Comparison of ENCODE assay signal across 35 mouse cellular contexts in genomic region chr2:6055466-6055865, GRCm38 (mm10).
"Had no signal": no experiment of that assay in that cellular context is flagged by ENCODE, and none has a peak within 500 bp of the region (broad histone marks: within the 10 kb centered on the region; RNA-seq: fewer than 3 reads in every experiment).

No protein-coding gene starts in this region.

- H3K9me3 ChIP-seq: heart, embryonic 12.5 days; heart, embryonic 13.5 days; heart, embryonic 15.5 days; hindbrain, embryonic 10.5 days; hindbrain, embryonic 12.5 days; hindbrain, embryonic 13.5 days; hindbrain, embryonic 15.5 days; intestine, embryonic 15.5 days; kidney, embryonic 15.5 days had no signal

- H3K4me3 ChIP-seq: heart, embryonic 12.5 days; heart, embryonic 13.5 days; heart, embryonic 15.5 days; hindbrain, embryonic 10.5 days; hindbrain, embryonic 12.5 days; hindbrain, embryonic 13.5 days; hindbrain, embryonic 15.5 days; intestine, embryonic 15.5 days; kidney, embryonic 15.5 days; layer of hippocampus, adult 2 months; left cerebral cortex, adult 2 months had no signal

- H3K4me1 ChIP-seq: heart, embryonic 12.5 days; heart, embryonic 13.5 days; heart, embryonic 15.5 days; hindbrain, embryonic 10.5 days; hindbrain, embryonic 12.5 days; hindbrain, embryonic 13.5 days; hindbrain, embryonic 15.5 days; intestine, embryonic 15.5 days; kidney, embryonic 15.5 days had no signal

- H3K27ac ChIP-seq: heart, embryonic 13.5 days; heart, embryonic 15.5 days; hindbrain, embryonic 10.5 days; hindbrain, embryonic 12.5 days; hindbrain, embryonic 13.5 days; hindbrain, embryonic 14.5 days; hindbrain, embryonic 15.5 days; hindbrain, postnatal 0 days; intestine, embryonic 15.5 days; kidney, embryonic 15.5 days; kidney, postnatal 0 days; layer of hippocampus, adult 2 months; left cerebral cortex, adult 2 months had no signal

- H3K9ac ChIP-seq: heart, embryonic 12.5 days; heart, embryonic 13.5 days; heart, embryonic 15.5 days; hindbrain, embryonic 12.5 days; hindbrain, embryonic 13.5 days; hindbrain, embryonic 14.5 days; hindbrain, embryonic 15.5 days; intestine, embryonic 15.5 days; kidney, embryonic 15.5 days had no signal

- H3K4me2 ChIP-seq: heart, embryonic 11.5 days; heart, embryonic 12.5 days; heart, embryonic 13.5 days; heart, embryonic 15.5 days; hindbrain, embryonic 12.5 days; hindbrain, embryonic 13.5 days; hindbrain, embryonic 14.5 days; hindbrain, embryonic 15.5 days; intestine, embryonic 15.5 days; kidney, embryonic 15.5 days had no signal

- DNase-seq: heart, postnatal 10 days; heart, postnatal 14 days; heart, postnatal 36 days; heart, postnatal 4 days; kidney, adult 11 months; kidney, adult 18-20 months; kidney, adult 2 months; kidney, adult 8-10 months; kidney, adult 9 months; kidney, postnatal 10 days; kidney, postnatal 14 days; kidney, postnatal 25 days; kidney, postnatal 36 days; kidney, postnatal 4 days; layer of hippocampus, adult 9-11 months; layer of hippocampus, postnatal 36 days had no signal

- ATAC-seq: hindbrain, embryonic 16.5 days; hindbrain, postnatal 0 days; inflammation-experienced regulatory T-cells, adult 6 months; intestine, embryonic 15.5 days; intestine, embryonic 16.5 days; intestine, postnatal 0 days had no signal

- H3K27me3 ChIP-seq: heart, embryonic 12.5 days; heart, embryonic 13.5 days; heart, embryonic 15.5 days; hindbrain, embryonic 12.5 days; hindbrain, embryonic 13.5 days; hindbrain, embryonic 15.5 days; intestine, embryonic 15.5 days; kidney, embryonic 15.5 days had no signal
